Mouse (Mus musculus): ENCODE measurements around the gene Ano5.
A peak's percentile ranks its signal among the peaks of the same experiment; 100 is the strongest.

The Ano5 gene

GRCm38 (mm10) chr7:51510671-51511651 lies at the start of gene Ano5:
Ano5 (plus strand) TSS chr7:51511029.
- DNase-seq (ENCODE audit: extremely low spot score, low spot score): peak; percentile 54

DNA sequence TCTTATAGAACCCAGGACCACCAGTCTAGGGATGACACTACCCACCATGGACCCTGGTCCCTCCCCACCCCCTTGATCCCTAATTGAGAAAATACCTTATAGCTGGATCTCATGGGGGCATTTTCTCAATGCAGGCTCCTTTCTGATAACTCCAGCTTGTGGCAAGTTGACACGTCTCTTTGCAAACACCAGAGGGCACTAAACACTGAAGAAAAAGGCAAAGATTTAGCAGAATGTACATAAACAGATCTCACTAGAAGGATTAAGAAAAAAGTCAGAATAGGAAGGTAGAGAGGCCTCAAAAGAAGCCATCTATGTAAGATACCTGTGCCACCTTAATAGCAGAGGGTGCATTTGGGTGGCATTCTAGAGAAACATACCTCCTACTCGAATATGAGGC lies 11.4 kb upstream of the Ano5 start:
- DNase-seq (ENCODE audit: extremely low spot score, low spot score): no peak

- DNase-seq (ENCODE audit: extremely low spot score, low spot score): no peak
These were observed 6.9 kb upstream of the Ano5 start for GRCm38 (mm10) chr7:51503940-51504339.

GRCm38 (mm10) chr7:51510147-51510546 lies 682 bp upstream of the Ano5 start:
- DNase-seq (ENCODE audit: extremely low spot score, low spot score): no peak

DNA sequence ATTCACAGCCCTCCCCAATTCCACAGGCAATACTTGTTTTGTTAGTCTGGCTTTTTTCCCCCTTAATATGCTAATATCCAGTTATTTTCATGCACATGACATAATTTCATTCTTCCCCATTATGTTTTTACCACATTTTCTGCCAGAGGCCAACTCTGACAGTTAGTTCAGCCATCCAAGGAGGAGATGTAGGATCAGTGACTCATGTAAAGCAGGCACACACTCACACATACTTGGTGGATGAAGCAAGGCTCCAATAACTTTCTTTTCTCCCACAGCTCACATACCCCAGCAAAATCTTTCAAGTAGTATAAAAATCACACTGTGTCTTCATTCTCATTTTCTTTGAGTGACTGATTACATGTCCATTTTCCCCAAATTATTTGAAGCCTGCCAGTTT lies 28.5 kb downstream of the Ano5 start:
- no peak for DNase-seq (ENCODE audit: extremely low spot score, low spot score)

DNA sequence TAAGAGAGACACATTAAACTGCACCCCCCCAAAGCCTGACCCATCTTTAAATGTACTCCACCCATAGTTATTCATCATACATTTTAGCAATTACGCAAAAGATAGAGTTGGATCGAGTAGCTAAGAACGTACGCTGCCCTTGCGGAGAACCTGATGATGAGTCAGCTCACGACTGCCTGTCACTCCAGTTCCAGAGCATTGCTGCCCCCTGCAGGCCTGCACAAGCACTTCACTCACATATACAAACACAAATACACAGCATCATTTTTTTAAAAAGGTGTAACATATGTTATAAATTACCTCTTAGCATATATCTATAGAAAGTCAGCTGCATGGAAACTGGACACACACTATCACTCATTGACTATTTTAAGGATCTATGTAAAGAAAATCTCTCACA lies 29.9 kb downstream of the Ano5 start:
- DNase-seq (ENCODE audit: extremely low spot score, low spot score): no peak

- no peak for DNase-seq (ENCODE audit: extremely low spot score, low spot score)
These were observed 89.2 kb downstream of the Ano5 start for GRCm38 (mm10) chr7:51600021-51600420.

- DNase-seq (ENCODE audit: extremely low spot score, low spot score): no peak
These were observed 92.9 kb downstream of the Ano5 start for GRCm38 (mm10) chr7:51603741-51604140.

GRCm38 (mm10) chr7:51614404-51614803 lies 103.6 kb downstream of the Ano5 start:
- DNase-seq (ENCODE audit: extremely low spot score, low spot score): no peak

DNA sequence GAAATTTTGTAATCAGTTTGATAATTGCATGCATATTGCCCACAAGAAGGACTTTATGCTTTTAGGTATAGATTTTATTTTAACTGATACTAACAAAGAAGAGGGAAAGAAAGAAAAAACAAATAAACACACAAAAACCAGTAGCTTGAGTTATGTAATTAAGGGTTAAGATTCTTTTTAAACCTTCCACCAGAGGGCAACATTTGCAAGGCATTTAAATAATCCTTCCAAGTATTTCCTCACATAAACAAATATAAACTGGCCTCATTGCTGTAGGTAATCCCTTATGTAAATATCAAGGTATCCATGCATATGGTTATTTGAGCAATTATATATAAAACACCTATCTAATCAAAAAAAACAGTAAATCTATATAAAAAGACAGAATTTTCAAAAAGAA lies 107.1 kb downstream of the Ano5 start:
- no peak for DNase-seq (ENCODE audit: extremely low spot score, low spot score)

DNA sequence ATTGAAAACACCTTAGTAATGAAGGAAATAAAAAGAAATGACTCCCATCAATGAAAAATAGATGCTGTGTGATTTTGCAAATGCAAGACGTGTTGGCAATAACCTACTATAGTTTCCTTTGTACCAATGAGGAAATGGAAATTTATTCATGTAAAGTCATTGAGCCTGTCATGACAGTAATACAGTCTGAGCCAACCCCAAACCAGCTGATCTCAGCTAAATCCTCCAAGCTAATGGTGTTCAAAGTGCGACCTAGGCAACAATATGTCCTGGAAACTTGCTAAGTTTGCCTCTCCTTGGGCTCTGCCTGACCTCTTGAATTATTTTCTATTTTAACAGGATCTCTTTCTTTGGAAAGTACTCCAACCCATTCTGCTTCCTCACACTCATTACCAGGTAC lies 107.6 kb downstream of the Ano5 start:
- no peak for DNase-seq (ENCODE audit: extremely low spot score, low spot score)

DNA sequence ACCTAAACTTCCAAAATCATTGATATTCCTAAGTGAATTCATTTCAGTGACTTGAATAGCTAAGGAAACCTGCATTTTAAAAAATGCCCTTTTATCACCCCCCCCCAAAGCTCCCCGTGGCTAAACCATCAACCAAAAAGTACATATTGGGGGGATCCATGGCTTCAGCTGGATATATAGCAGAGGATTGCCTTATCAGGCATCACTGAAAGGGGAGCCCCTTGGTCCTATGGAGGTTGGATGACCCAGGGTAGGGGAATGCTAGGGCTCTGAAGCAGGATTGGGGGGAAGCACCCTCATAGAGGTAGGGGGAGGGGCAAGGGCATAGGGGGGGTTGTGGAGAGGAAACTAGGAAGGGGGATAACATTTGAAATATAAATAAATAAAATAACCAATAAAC lies 109.1 kb downstream of the Ano5 start:
- DNase-seq (ENCODE audit: extremely low spot score, low spot score): no peak

DNA sequence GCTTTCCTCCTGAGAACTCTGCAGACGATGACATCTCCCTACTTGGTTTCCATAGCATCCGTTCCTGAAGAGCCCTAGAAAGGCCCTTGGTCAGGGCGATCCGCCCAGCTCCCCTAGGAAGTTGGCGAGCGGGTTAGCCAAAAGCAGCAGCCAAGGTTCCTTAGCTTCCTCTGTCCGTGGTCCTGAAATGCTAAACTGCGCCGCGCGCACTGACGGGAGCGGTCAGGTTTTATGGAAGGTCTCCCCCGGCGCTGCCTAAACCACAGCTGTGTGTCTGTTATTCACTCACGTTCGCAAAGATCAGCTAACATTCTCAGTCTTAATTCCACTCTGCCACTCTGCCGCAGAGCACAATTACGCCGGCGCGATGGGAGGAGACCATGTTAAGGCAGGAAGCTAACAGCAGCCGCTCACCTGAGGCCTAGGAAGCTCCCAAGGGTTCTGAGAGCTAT lies 110.9 kb downstream of the Ano5 start, which contains the start of gene Slc17a6:
Gene Slc17a6 (plus strand): TSS at position 313 of the 452 bp plus-strand sequence.
- peak; percentile 84 for DNase-seq (ENCODE audit: extremely low spot score, low spot score)

GRCm38 (mm10) chr7:51622196-51622595 lies 111.4 kb downstream of the Ano5 start:
- DNase-seq (ENCODE audit: extremely low spot score, low spot score): no peak

DNA sequence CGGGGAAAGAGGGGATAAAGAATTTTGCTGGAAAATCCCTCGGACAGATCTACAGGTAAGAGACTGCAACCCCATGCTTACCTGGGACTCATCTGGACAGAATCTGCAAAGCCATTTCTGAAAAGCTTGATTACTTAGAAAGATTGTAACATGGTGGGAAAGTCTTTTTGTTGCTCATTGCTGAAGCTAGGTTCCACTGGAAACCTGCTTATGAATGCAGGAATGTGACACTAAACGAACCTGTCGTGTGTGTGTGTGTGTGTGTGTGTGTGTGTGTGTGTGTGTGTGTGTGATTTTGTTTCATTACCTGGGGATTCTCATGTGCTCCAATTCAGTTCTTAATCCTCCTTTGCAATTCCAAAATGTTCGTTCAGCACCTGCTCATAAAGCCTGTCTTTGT lies 111.8 kb downstream of the Ano5 start:
- no peak for DNase-seq (ENCODE audit: extremely low spot score, low spot score)

DNA sequence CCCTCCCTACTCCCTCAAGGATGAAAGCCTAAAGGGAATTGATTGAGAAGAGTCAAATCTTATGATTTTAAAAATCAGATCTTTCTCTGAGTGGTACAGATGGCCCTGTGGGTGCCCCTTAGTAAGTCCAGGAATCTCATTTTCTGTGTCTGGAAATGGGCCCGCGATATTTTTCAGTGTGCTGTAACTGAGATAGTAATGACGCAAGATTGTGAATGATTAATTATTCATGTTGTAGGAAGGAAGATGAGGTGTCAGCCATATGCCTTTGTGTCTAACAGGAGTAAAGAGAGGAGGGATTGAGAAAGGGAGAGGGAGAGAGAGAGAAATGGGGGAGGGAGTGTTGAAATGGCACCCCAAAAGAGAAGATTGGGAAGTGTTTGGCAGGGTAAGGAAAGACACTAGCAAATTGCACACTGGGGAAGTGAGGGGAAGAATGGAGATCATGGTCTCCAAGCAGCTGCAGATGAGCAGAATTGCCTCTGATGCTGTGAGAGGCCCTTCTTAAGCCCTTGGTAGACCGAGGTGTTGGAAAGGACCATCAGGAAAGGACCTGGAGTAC lies 113.6 kb downstream of the Ano5 start:
- DNase-seq (ENCODE audit: extremely low spot score, low spot score): no peak

DNA sequence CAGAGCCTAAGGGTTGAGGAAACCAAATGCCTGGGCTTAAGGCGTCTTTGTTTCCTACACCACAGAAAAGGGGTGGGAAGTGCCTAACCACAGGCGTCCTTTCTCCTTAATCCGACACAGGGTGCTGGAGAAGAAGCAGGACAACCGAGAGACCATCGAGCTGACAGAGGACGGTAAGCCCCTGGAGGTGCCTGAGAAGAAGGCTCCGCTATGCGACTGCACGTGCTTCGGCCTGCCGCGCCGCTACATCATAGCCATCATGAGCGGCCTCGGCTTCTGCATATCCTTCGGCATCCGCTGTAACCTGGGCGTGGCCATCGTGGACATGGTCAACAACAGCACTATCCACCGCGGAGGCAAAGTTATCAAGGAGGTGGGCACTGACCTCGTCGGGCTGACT lies 114.3 kb downstream of the Ano5 start:
- DNase-seq (ENCODE audit: extremely low spot score, low spot score): peak; percentile 44

GRCm38 (mm10) chr7:51625591-51626255 lies 114.9 kb downstream of the Ano5 start:
- peak; percentile 30 for DNase-seq (ENCODE audit: extremely low spot score, low spot score)

GRCm38 (mm10) chr7:51626451-51627000 lies 115.7 kb downstream of the Ano5 start:
- DNase-seq (ENCODE audit: extremely low spot score, low spot score): no peak

DNA sequence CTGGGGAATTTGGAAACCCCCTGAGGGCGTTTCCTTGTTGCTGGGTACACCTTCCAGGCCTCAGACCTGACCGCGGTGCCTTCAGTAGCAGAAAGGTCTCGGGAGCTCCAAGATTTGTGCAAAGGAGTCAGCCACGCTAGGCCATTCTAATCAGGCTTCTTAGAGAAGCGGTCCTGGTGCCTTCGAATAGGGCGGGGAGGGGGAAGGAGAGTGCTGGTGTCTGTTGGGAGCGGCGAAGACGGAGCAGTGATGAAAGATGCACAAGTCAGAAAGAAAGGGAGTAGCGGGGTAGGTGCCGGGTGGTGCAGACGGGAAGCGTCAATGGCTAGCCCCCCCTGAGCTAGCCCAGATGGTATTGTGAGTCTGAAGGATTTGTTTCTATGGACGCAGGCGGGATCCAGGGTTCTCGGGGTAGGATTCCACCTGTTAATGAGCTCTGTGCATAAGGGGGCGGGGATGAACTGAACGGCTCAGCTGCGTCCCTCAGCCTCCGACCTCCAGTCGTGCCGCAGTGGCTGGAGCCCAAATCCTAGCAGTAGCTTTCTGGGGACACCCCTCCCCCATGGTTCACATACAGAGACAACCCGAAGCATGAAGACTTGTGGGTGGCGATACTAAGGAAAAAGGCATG lies 116.3 kb downstream of the Ano5 start:
- DNase-seq (ENCODE audit: extremely low spot score, low spot score): peak; percentile 59

GRCm38 (mm10) chr7:51627666-51628065 lies 116.8 kb downstream of the Ano5 start:
- DNase-seq (ENCODE audit: extremely low spot score, low spot score): peak; percentile 39
